Mouse (Mus musculus): ENCODE measurements at regions not wholly inside any gene's neighbourhood (a gene's known extent, or its start where the extent isn't known, plus 50 kb on each side); places are given as distances from the start of the nearest gene placed in this dataset.

- H3K4me2 ChIP-seq (ENCODE audit: low read length) = no peak overlapping the region
- ATAC-seq (ENCODE audit: low FRiP score, low TSS enrichment) = no peak
- DNase-seq = no peak
- no peak overlapping the region for H3K27ac ChIP-seq (replicated peaks; ENCODE audit: low read depth, low read length)
- no peaks in the 10 kb centered on the region for H3K4me1 ChIP-seq (ENCODE audit: control insufficient read depth, insufficient read depth, low read length)
- H3K27me3 ChIP-seq (ENCODE audit: control insufficient read depth, insufficient read depth, low read length) = no peaks in the 10 kb centered on the region
- H3K4me3 ChIP-seq (replicated peaks; ENCODE audit: low read depth, low read length) = no peak overlapping the region
- H3K36me3 ChIP-seq (ENCODE audit: control insufficient read depth, insufficient read depth, low read length) = no peaks in the 10 kb centered on the region
- no peak overlapping the region for H3K9ac ChIP-seq (replicated peaks; ENCODE audit: low read length)
- H3K9me3 ChIP-seq (ENCODE audit: control insufficient read depth, low read length) = no peaks in the 10 kb centered on the region
- 95% methylated on average over 1 of the region's 1 CpGs for WGBS
Measured at GRCm38 (mm10) chr8:67317371-67317770, 206.3 kb upstream of the Nat3 start.

DNA sequence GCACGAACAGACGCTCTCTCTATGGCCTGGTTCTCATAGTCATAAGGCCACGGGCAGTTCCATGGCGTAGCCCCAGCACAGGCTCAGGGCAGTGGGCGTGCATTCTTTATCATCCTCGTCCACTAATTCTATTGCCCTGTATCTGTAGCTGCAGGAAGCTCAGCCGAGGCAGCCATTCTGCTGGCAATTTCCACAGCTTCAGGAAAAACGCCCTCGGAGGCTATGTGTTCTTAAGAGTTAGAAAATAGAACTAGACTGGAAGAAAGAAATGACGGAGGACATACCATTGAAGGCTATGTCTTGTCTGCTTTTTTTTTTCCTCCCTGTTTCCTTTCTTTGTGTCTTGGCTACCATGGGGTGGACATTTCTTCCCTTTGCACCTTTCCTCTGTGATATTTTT, 205.0 kb upstream of the Nat3 start:
- H3K9me3 ChIP-seq (ENCODE audit: control insufficient read depth, low read length) = no peaks in the 10 kb centered on the region
- DNase-seq = no peak
- WGBS = 87% methylated on average over 10 of the region's 10 CpGs
- no peak overlapping the region for H3K27ac ChIP-seq (replicated peaks; ENCODE audit: low read depth, low read length)
- no peaks in the 10 kb centered on the region for H3K36me3 ChIP-seq (ENCODE audit: control insufficient read depth, insufficient read depth, low read length)
- H3K27me3 ChIP-seq (ENCODE audit: control insufficient read depth, insufficient read depth, low read length) = no peaks in the 10 kb centered on the region
- ATAC-seq (ENCODE audit: low FRiP score, low TSS enrichment) = no peak
- no peaks in the 10 kb centered on the region for H3K4me1 ChIP-seq (ENCODE audit: control insufficient read depth, insufficient read depth, low read length)
- no peak overlapping the region for H3K9ac ChIP-seq (replicated peaks; ENCODE audit: low read length)
- H3K4me2 ChIP-seq (ENCODE audit: low read length) = no peak overlapping the region
- no peak overlapping the region for H3K4me3 ChIP-seq (replicated peaks; ENCODE audit: low read depth, low read length)

DNA sequence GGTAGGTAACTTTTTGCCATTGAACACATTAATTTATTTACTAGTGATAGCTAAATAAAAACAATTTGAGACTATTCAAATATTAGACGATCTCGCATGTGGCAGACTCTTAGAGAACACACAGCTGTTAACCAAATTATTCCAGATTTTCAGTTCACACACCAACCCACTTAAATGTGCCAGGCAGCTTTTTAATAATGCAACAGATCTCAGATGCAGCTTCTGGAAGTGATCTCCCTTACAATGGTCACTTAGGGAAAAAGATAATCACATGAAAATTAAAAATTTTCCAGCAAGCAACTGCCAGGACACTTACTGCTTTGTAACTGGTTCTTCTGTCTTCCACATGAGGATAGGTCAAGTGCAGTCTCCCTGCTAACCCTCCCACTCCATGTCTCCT, 203.1 kb upstream of the Nat3 start:
- no peaks in the 10 kb centered on the region for H3K36me3 ChIP-seq (ENCODE audit: control insufficient read depth, insufficient read depth, low read length)
- DNase-seq (no peak), ATAC-seq (ENCODE audit: low FRiP score, low TSS enrichment) (peak; percentile 27; the same call in 1 of the 2 replicates)
- no peaks in the 10 kb centered on the region for H3K4me1 ChIP-seq (ENCODE audit: control insufficient read depth, insufficient read depth, low read length)
- no peak overlapping the region for H3K4me2 ChIP-seq (ENCODE audit: low read length)
- H3K27ac ChIP-seq (replicated peaks; ENCODE audit: low read depth, low read length) = no peak overlapping the region
- no peaks in the 10 kb centered on the region for H3K9me3 ChIP-seq (ENCODE audit: control insufficient read depth, low read length)
- H3K9ac ChIP-seq (replicated peaks; ENCODE audit: low read length) = no peak overlapping the region
- no peaks in the 10 kb centered on the region for H3K27me3 ChIP-seq (ENCODE audit: control insufficient read depth, insufficient read depth, low read length)
- 79% methylated on average over 2 of the region's 2 CpGs for whole genome bisulfite sequencing
- H3K4me3 ChIP-seq (replicated peaks; ENCODE audit: low read depth, low read length) = no peak overlapping the region

GRCm38 (mm10) chr8:67328439-67328838, 195.2 kb upstream of the Nat3 start:
- no peaks in the 10 kb centered on the region for H3K9me3 ChIP-seq (ENCODE audit: control insufficient read depth, low read length)
- no peak overlapping the region for H3K4me3 ChIP-seq (replicated peaks; ENCODE audit: low read depth, low read length)
- 79% methylated on average over 2 of the region's 2 CpGs for WGBS
- H3K27ac ChIP-seq (replicated peaks; ENCODE audit: low read depth, low read length) = no peak overlapping the region
- no peaks in the 10 kb centered on the region for H3K27me3 ChIP-seq (ENCODE audit: control insufficient read depth, insufficient read depth, low read length)
- DNase-seq (no peak), ATAC-seq (ENCODE audit: low FRiP score, low TSS enrichment) (no peak)
- no peaks in the 10 kb centered on the region for H3K4me1 ChIP-seq (ENCODE audit: control insufficient read depth, insufficient read depth, low read length)
- no peak overlapping the region for H3K9ac ChIP-seq (replicated peaks; ENCODE audit: low read length)
- H3K4me2 ChIP-seq (ENCODE audit: low read length) = no peak overlapping the region
- no peaks in the 10 kb centered on the region for H3K36me3 ChIP-seq (ENCODE audit: control insufficient read depth, insufficient read depth, low read length)

DNA sequence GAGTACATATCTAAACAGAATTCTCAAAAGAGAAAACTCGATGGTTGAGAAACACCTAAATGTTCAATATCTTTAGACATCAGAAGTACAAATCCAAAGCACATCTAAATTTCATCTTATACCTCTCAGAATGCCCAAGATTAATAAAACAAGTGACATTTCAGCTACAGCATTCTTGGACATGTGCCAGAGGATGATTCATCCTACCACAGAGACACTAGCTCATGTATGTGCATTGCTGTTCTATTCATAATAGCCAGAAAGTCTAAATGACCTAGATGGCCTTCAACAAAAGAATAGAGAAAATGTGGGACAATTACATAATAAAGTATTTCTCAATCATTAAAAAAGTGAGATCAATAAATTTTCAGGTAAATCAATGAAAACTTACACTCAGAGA, 146.6 kb upstream of the Nat3 start:
- H3K4me1 ChIP-seq (ENCODE audit: control insufficient read depth, insufficient read depth, low read length) = no peaks in the 10 kb centered on the region
- DNase-seq = no peak
- no peak overlapping the region for H3K9ac ChIP-seq (replicated peaks; ENCODE audit: low read length)
- no peak overlapping the region for H3K4me2 ChIP-seq (ENCODE audit: low read length)
- H3K9me3 ChIP-seq (ENCODE audit: control insufficient read depth, low read length) = no peaks in the 10 kb centered on the region
- 95% methylated on average over 1 of the region's 1 CpGs for WGBS
- H3K36me3 ChIP-seq (ENCODE audit: control insufficient read depth, insufficient read depth, low read length) = no peaks in the 10 kb centered on the region
- H3K27ac ChIP-seq (replicated peaks; ENCODE audit: low read depth, low read length) = no peak overlapping the region
- no peak for ATAC-seq (ENCODE audit: low FRiP score, low TSS enrichment)
- no peak overlapping the region for H3K4me3 ChIP-seq (replicated peaks; ENCODE audit: low read depth, low read length)
- H3K27me3 ChIP-seq (ENCODE audit: control insufficient read depth, insufficient read depth, low read length) = no peaks in the 10 kb centered on the region

- H3K9me3 ChIP-seq (ENCODE audit: control insufficient read depth, low read length) = no peaks in the 10 kb centered on the region
- H3K4me2 ChIP-seq (ENCODE audit: low read length) = no peak overlapping the region
- H3K36me3 ChIP-seq (ENCODE audit: control insufficient read depth, insufficient read depth, low read length) = no peaks in the 10 kb centered on the region
- no peak overlapping the region for H3K9ac ChIP-seq (replicated peaks; ENCODE audit: low read length)
- WGBS = 47% methylated on average over 10 of the region's 10 CpGs
- peak; percentile 89 for DNase-seq
- peak; percentile 68; the same call in 1 of the 2 replicates for ATAC-seq (ENCODE audit: low FRiP score, low TSS enrichment)
- H3K27me3 ChIP-seq (ENCODE audit: control insufficient read depth, insufficient read depth, low read length) = no peaks in the 10 kb centered on the region
- H3K27ac ChIP-seq (replicated peaks; ENCODE audit: low read depth, low read length) = no peak overlapping the region
- H3K4me3 ChIP-seq (replicated peaks; ENCODE audit: low read depth, low read length) = no peak overlapping the region
- no peaks in the 10 kb centered on the region for H3K4me1 ChIP-seq (ENCODE audit: control insufficient read depth, insufficient read depth, low read length)
Measured at GRCm38 (mm10) chr8:67405947-67406346, 117.7 kb upstream of the Nat3 start.

GRCm38 (mm10) chr8:67414826-67415225, 108.8 kb upstream of the Nat3 start:
- ATAC-seq (ENCODE audit: low FRiP score, low TSS enrichment) = no peak
- no peaks in the 10 kb centered on the region for H3K27me3 ChIP-seq (ENCODE audit: control insufficient read depth, insufficient read depth, low read length)
- H3K9ac ChIP-seq (replicated peaks; ENCODE audit: low read length) = no peak overlapping the region

DNA sequence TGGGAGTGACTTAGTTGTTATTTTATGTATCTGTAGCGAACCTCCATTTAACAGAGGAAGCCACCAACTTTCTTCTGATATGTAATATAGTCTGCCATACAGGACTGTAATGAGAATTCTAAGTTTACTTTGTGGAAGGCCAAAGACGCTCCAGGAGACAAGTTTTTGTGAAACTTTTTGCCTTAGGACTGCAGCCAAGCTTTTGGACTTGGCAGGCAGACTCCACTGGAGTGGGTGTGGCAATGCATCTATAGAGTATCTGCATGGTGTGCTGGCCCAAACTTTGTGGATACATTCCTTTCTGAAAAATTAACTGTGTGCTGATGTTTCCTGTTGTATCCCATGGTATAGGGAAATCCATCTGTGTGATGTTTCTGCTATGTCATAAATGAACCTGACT, 101.1 kb upstream of the Nat3 start:
- DNase-seq (no peak), ATAC-seq (ENCODE audit: low FRiP score, low TSS enrichment) (no peak)
- no peak overlapping the region for H3K4me3 ChIP-seq (replicated peaks; ENCODE audit: low read depth, low read length)
- H3K4me2 ChIP-seq (ENCODE audit: low read length) = no peak overlapping the region
- no peaks in the 10 kb centered on the region for H3K9me3 ChIP-seq (ENCODE audit: control insufficient read depth, low read length)
- no peak overlapping the region for H3K9ac ChIP-seq (replicated peaks; ENCODE audit: low read length)
- no peaks in the 10 kb centered on the region for H3K36me3 ChIP-seq (ENCODE audit: control insufficient read depth, insufficient read depth, low read length)
- H3K4me1 ChIP-seq (ENCODE audit: control insufficient read depth, insufficient read depth, low read length) = no peaks in the 10 kb centered on the region
- no peaks in the 10 kb centered on the region for H3K27me3 ChIP-seq (ENCODE audit: control insufficient read depth, insufficient read depth, low read length)
- H3K27ac ChIP-seq (replicated peaks; ENCODE audit: low read depth, low read length) = no peak overlapping the region
- WGBS = 88% methylated on average over 2 of the region's 2 CpGs

More at GRCm38 (mm10) chr8:67414826-67415225, 108.8 kb upstream of the Nat3 start:
- no peak overlapping the region for H3K27ac ChIP-seq (replicated peaks; ENCODE audit: low read depth, low read length)
- no peak overlapping the region for H3K4me2 ChIP-seq (ENCODE audit: low read length)
- no peak overlapping the region for H3K4me3 ChIP-seq (replicated peaks; ENCODE audit: low read depth, low read length)
- H3K9me3 ChIP-seq (ENCODE audit: control insufficient read depth, low read length) = no peaks in the 10 kb centered on the region
- H3K36me3 ChIP-seq (ENCODE audit: control insufficient read depth, insufficient read depth, low read length) = no peaks in the 10 kb centered on the region
- no peak for DNase-seq
- no peaks in the 10 kb centered on the region for H3K4me1 ChIP-seq (ENCODE audit: control insufficient read depth, insufficient read depth, low read length)
